Mouse (Mus musculus) myocyte (in vitro differentiated cells): ENCODE measurements around the gene Gpr108.

ENCODE experiments used
- MAX ChIP-seq: IDR thresholded peaks from one replicate; pipeline ENCODE4 v1.6.1; 2011; ENCODE audit warnings: low read depth, mild to moderate bottlenecking, control low read depth
- POLR2A ChIP-seq: IDR thresholded peaks from one replicate; pipeline ENCODE4 v1.6.1; 2011; ENCODE audit warnings: low read depth, mild to moderate bottlenecking, control low read depth, moderate library complexity; ENCODE audit not compliant: insufficient read length
- TCF3 ChIP-seq: IDR thresholded peaks from one replicate; pipeline ENCODE4 v1.6.1; 2011; ENCODE audit warnings: low read depth, control low read depth; ENCODE audit not compliant: insufficient read length
- USF1 ChIP-seq: IDR thresholded peaks from one replicate; pipeline ENCODE4 v1.6.1; 2011; ENCODE audit warnings: low read depth, mild to moderate bottlenecking, control low read depth, moderate library complexity

DNA sequence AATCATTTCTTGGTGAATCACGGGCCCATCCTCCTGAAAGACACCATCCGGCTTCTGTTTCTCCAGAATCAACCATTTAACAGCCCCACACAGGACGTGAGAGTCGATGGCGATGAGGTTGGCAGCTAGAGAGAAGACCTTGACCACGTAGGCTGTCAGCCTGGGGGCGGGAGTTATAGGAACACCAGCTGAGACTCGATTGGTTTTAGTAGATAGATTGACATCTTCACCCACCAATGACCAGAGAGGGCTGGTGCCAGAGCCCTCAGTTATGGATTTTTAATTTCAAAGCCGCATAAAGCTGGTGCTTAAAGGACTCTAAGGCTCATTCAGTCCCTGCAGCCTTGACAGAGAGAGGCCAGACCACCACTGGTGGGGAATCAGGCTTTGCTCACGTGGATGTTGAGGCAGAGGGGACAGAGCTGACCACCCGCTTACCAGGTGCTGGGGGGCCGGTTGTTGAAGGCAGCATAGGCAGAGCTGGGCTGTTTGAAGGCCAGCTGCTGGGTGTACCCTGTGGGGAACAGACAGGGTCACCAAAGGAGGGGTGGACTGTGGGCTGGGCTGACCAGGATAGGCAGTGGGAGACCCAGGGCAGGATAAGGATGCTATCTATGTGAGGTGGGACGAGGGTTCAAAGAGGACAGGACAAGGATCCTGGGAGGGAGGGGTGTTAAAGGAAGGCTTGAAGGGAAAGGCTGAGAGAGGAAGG, 33.4 kb downstream of the Gpr108 start:
- TF ChIP-seq USF1: no peak
- TF ChIP-seq MAX: no peak
- no peak for TF ChIP-seq POLR2A
- no peak for TF ChIP-seq TCF3
